Mouse (Mus musculus): Measurements from ENCODE around the gene Gm17693.
"Not testable (repeated sequence)": the region's sequence is repeated elsewhere in the genome, so short reads cannot be mapped to it uniquely, and the experiment has no call there.

Gm17693 gene

DNA sequence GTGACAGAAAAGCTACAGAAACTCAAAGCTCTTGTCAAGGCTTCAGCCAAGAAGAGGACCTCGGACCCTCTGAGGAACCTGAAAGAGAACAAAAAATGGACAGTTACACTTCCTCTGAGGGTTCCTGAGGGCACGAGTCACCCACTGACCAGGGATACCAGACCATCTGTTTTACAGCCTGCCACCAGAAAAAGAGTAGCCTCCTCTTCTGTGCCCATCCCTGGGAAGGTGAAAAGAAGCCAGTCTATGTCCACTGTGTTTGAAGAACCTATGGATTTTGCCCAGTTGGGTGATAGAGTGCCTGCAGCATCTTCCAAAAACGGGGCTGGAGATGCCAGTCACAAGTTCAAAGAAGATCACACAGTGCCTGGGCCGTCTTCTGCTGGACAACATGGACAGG, at the start of gene Gm17693:
Gene Gm17693, plus strand, starts transcription at position 301 of the 400 bp plus-strand sequence.
- DNase-seq (ENCODE audit: low spot score): not testable (repeated sequence)

All from lung, postnatal 25 days (tissue).